Mouse (Mus musculus) MEL (cell line): ENCODE data around the gene Doc2b. TPM values are rescaled to one million over a fixed set of nuclear protein-coding genes. Genes with fewer than 3 reads are reported as not detected.

Source experiments
- DNase-seq: peaks from one replicate; pipeline ENCODE4 v3.0.0; 2011; ENCODE audit warnings: low read depth, low spot score
- H3K27ac ChIP-seq: 2 replicates; pipeline ENCODE4 v1.5.1; 2012; ENCODE audit warnings: low read depth, mild to moderate bottlenecking, control low read depth, low read length, moderate library complexity; ENCODE audit not compliant: control insufficient read depth
- H3K27me3 ChIP-seq, 2 experiments: fragments of 150-350 bp in 1 of 2; sonication (generic) in 1 of 2; 2 replicates each; pipeline ENCODE4 v1.6.1; 2012; ENCODE audit warnings: low read length in 2 of 2, mild to moderate bottlenecking in 2 of 2, improper control_type of control experiment in 1 of 2, moderate library complexity in 1 of 2; ENCODE audit not compliant: insufficient read depth in 2 of 2, control insufficient read depth in 1 of 2
- H3K36me3 ChIP-seq, 2 experiments: 2 replicates each; pipeline ENCODE4 v1.6.1; 2012 to 2014; ENCODE audit warnings: low read length in 2 of 2, improper control_type of control experiment in 1 of 2, inconsistent platforms in 1 of 2, mild to moderate bottlenecking in 1 of 2; ENCODE audit not compliant: insufficient read depth in 2 of 2, control insufficient read depth in 1 of 2
- H3K4me1 ChIP-seq, 2 experiments: fragments of 150-350 bp in 1 of 2; sonication (generic) in 1 of 2; 2 replicates each; pipeline ENCODE4 v1.6.1; 2012; ENCODE audit warnings: low read length in 2 of 2, improper control_type of control experiment in 1 of 2, mild to moderate bottlenecking in 1 of 2; ENCODE audit not compliant: insufficient read depth in 2 of 2, control insufficient read depth in 1 of 2
- H3K4me3 ChIP-seq, 2 experiments: fragments of 150-350 bp in 1 of 2; sonication (generic) in 1 of 2; 2 replicates each; pipeline ENCODE4 v1.5.1; 2012; ENCODE audit warnings: low read depth in 2 of 2, low read length in 2 of 2, mild to moderate bottlenecking in 2 of 2, moderate library complexity in 2 of 2, control low read depth in 1 of 2, improper control_type of control experiment in 1 of 2; ENCODE audit not compliant: control insufficient read depth in 1 of 2, insufficient read depth in 1 of 2
- H3K79me2 ChIP-seq: 2 replicates; pipeline ENCODE4 v1.6.1; 2012; ENCODE audit warnings: mild to moderate bottlenecking, low read length, moderate library complexity; ENCODE audit not compliant: control insufficient read depth, poor library complexity, insufficient read depth
- H3K9ac ChIP-seq: 2 replicates; pipeline ENCODE4 v1.6.1; 2012; ENCODE audit warnings: low read depth, mild to moderate bottlenecking, control low read depth, low read length, moderate library complexity; ENCODE audit not compliant: control insufficient read depth, poor library complexity, severe bottlenecking
- H3K9me3 ChIP-seq: fragments of 150-350 bp; sonication (generic); replicated peaks from 2 replicates; pipeline ENCODE4 v1.6.1; 2012; ENCODE audit warnings: mild to moderate bottlenecking, low read length, improper control_type of control experiment, moderate library complexity; ENCODE audit not compliant: insufficient read depth
- BHLHE40 ChIP-seq: IDR thresholded peaks from 2 replicates; pipeline ENCODE4 v1.6.1; 2012; ENCODE audit warnings: low read depth, mild to moderate bottlenecking, inconsistent platforms, low read length, improper control_type of control experiment, borderline replicate concordance
- CHD1 ChIP-seq: IDR thresholded peaks from 2 replicates; pipeline ENCODE4 v1.6.1; 2012; ENCODE audit warnings: low read depth, mild to moderate bottlenecking, inconsistent platforms, low read length, improper control_type of control experiment
- CHD2 ChIP-seq: IDR thresholded peaks from 2 replicates; pipeline ENCODE4 v1.6.1; 2011; ENCODE audit warnings: low read length, improper control_type of control experiment
- CTCF ChIP-seq, 3 experiments: IDR thresholded peaks in 2 of 3; conservative IDR thresholded peaks in 1 of 3; 2 replicates each; pipeline ENCODE4 v1.5.1; 2011 to 2012; ENCODE audit warnings: low read length in 3 of 3, low read depth in 2 of 3, mild to moderate bottlenecking in 2 of 3, improper control_type of control experiment in 1 of 3, inconsistent platforms in 1 of 3, mixed read lengths in 1 of 3, moderate library complexity in 1 of 3; ENCODE audit not compliant: control insufficient read depth in 1 of 3, insufficient read depth in 1 of 3, poor library complexity in 1 of 3, severe bottlenecking in 1 of 3
- E2F4 ChIP-seq: IDR thresholded peaks from 2 replicates; pipeline ENCODE4 v1.6.1; 2011; ENCODE audit warnings: low read depth, low read length, improper control_type of control experiment, borderline replicate concordance
- ELF1 ChIP-seq: IDR thresholded peaks from 2 replicates; pipeline ENCODE4 v1.6.1; 2014; ENCODE audit warnings: low read depth, mild to moderate bottlenecking, inconsistent platforms, low read length, improper control_type of control experiment, moderate library complexity
- ETS1 ChIP-seq: IDR thresholded peaks from 2 replicates; pipeline ENCODE4 v1.6.1; 2012; ENCODE audit warnings: low read depth, mild to moderate bottlenecking, inconsistent platforms, low read length, improper control_type of control experiment, moderate library complexity
- GABPA ChIP-seq: IDR thresholded peaks from 2 replicates; pipeline ENCODE4 v1.6.1; 2012; ENCODE audit warnings: low read depth, mild to moderate bottlenecking, inconsistent platforms, low read length, improper control_type of control experiment, moderate library complexity
- JUND ChIP-seq: IDR thresholded peaks from 2 replicates; pipeline ENCODE4 v1.6.1; 2011; ENCODE audit warnings: low read depth, mild to moderate bottlenecking, improper control_type of control experiment, low read length
- KAT2A ChIP-seq: conservative IDR thresholded peaks from 2 replicates; pipeline ENCODE4 v1.6.1; 2012; ENCODE audit warnings: low read depth, low read length, improper control_type of control experiment, inconsistent platforms
- MAX ChIP-seq: IDR thresholded peaks from 2 replicates; pipeline ENCODE4 v1.6.1; 2011; ENCODE audit warnings: low read length, improper control_type of control experiment
- MAZ ChIP-seq: IDR thresholded peaks from 2 replicates; pipeline ENCODE4 v1.6.1; 2012; ENCODE audit warnings: low read depth, mild to moderate bottlenecking, inconsistent platforms, low read length, improper control_type of control experiment
- MEF2A ChIP-seq: IDR thresholded peaks from 2 replicates; pipeline ENCODE4 v1.6.1; 2014; ENCODE audit warnings: low read depth, mild to moderate bottlenecking, inconsistent platforms, low read length, improper control_type of control experiment; ENCODE audit not compliant: poor library complexity, insufficient replicate concordance, severe bottlenecking; ENCODE audit errors: extremely low read depth
- MXI1 ChIP-seq: IDR thresholded peaks from 2 replicates; pipeline ENCODE4 v1.6.1; 2011; ENCODE audit warnings: mild to moderate bottlenecking, low read depth, low read length, improper control_type of control experiment
- MYC ChIP-seq: IDR thresholded peaks from 2 replicates; pipeline ENCODE4 v1.6.1; 2011; ENCODE audit warnings: low read depth, mild to moderate bottlenecking, low read length, improper control_type of control experiment, moderate library complexity
- NELFE ChIP-seq: IDR thresholded peaks from 2 replicates; pipeline ENCODE4 v1.6.1; 2011; ENCODE audit warnings: low read depth, low read length, improper control_type of control experiment
- NRF1 ChIP-seq: IDR thresholded peaks from 2 replicates; pipeline ENCODE4 v1.6.1; 2014; ENCODE audit warnings: low read depth, mild to moderate bottlenecking, inconsistent platforms, low read length, improper control_type of control experiment, moderate library complexity; ENCODE audit not compliant: poor library complexity, insufficient read depth, severe bottlenecking
- POLR2A ChIP-seq, 2 experiments: IDR thresholded peaks; 2 replicates each; pipeline ENCODE4 v1.6.1; 2011 to 2012; ENCODE audit warnings: low read length in 2 of 2, mild to moderate bottlenecking in 2 of 2, control low read depth in 1 of 2, improper control_type of control experiment in 1 of 2, low read depth in 1 of 2, moderate library complexity in 1 of 2; ENCODE audit not compliant: control insufficient read depth in 1 of 2, insufficient read depth in 1 of 2, poor library complexity in 1 of 2
- POLR2AphosphoS2 ChIP-seq: IDR thresholded peaks from 2 replicates; pipeline ENCODE4 v1.6.1; 2011; ENCODE audit warnings: low read length, improper control_type of control experiment
- RCOR1 ChIP-seq: IDR thresholded peaks from 2 replicates; pipeline ENCODE4 v1.6.1; 2012; ENCODE audit warnings: low read depth, mild to moderate bottlenecking, inconsistent platforms, low read length, improper control_type of control experiment
- SIN3A ChIP-seq: IDR thresholded peaks from 2 replicates; pipeline ENCODE4 v1.6.1; 2012; ENCODE audit warnings: low read length, improper control_type of control experiment, inconsistent platforms
- TAL1 ChIP-seq: IDR thresholded peaks from 2 replicates; pipeline ENCODE4 v1.6.1; 2012; ENCODE audit warnings: mild to moderate bottlenecking, inconsistent platforms, low read length, moderate library complexity, mixed read lengths
- TBP ChIP-seq: IDR thresholded peaks from 2 replicates; pipeline ENCODE4 v1.8.0; 2011; ENCODE audit warnings: low read depth, low read length, improper control_type of control experiment
- TCF12 ChIP-seq: IDR thresholded peaks from 2 replicates; pipeline ENCODE4 v1.6.1; 2014; ENCODE audit warnings: low read depth, mild to moderate bottlenecking, inconsistent platforms, low read length, improper control_type of control experiment, moderate library complexity
- UBTF ChIP-seq: IDR thresholded peaks from 2 replicates; pipeline ENCODE4 v1.6.1; 2012; ENCODE audit warnings: low read depth, mild to moderate bottlenecking, inconsistent platforms, low read length, improper control_type of control experiment, moderate library complexity, borderline replicate concordance; ENCODE audit not compliant: insufficient read depth
- USF1 ChIP-seq: IDR thresholded peaks from 2 replicates; pipeline ENCODE4 v1.6.1; 2014; ENCODE audit warnings: low read depth, mild to moderate bottlenecking, inconsistent platforms, low read length, improper control_type of control experiment, moderate library complexity
- USF2 ChIP-seq, 2 experiments: IDR thresholded peaks; 2 replicates each; pipeline ENCODE4 v1.6.1; 2011 to 2012; ENCODE audit warnings: improper control_type of control experiment in 2 of 2, low read length in 2 of 2, borderline replicate concordance in 1 of 2, inconsistent platforms in 1 of 2, low read depth in 1 of 2, mild to moderate bottlenecking in 1 of 2; ENCODE audit not compliant: insufficient read depth in 1 of 2
- ZC3H11A ChIP-seq: IDR thresholded peaks from 2 replicates; pipeline ENCODE4 v1.6.1; 2012; ENCODE audit warnings: low read depth, mild to moderate bottlenecking, inconsistent platforms, low read length, improper control_type of control experiment
- ZKSCAN1 ChIP-seq: IDR thresholded peaks from 2 replicates; pipeline ENCODE4 v1.6.1; 2012; ENCODE audit warnings: low read depth, mild to moderate bottlenecking, inconsistent platforms, low read length, improper control_type of control experiment, moderate library complexity
- ZMIZ1 ChIP-seq: IDR thresholded peaks from 2 replicates; pipeline ENCODE4 v1.6.1; 2012; ENCODE audit warnings: low read depth, mild to moderate bottlenecking, inconsistent platforms, low read length, improper control_type of control experiment, moderate library complexity
- ZNF384 ChIP-seq: IDR thresholded peaks from 2 replicates; pipeline ENCODE4 v1.6.1; 2012; ENCODE audit warnings: low read depth, mild to moderate bottlenecking, inconsistent platforms, low read length, improper control_type of control experiment
- polyA plus RNA-seq, 2 experiments: library from polyadenylated mRNA; stranded (reverse) in 1 of 2; unstranded in 1 of 2; fragments of >175 nt in 1 of 2; fragments of >200 nt in 1 of 2; gene quantifications; 2 replicates each; pipeline versions ENCODE4 v1.2.1 to v1.2.4; 2012; ENCODE audit warnings: low replicate concordance in 2 of 2, low read depth in 1 of 2; ENCODE audit not compliant: insufficient read length in 2 of 2, insufficient read depth in 1 of 2, missing spikeins in 1 of 2
- total RNA-seq: library from RNA; depleted of rRNA; stranded (reverse); fragments of 300-350 nt; gene quantifications from 2 replicates; pipeline ENCODE4 v1.2.3, GENCODE M21; 2012

Gene Doc2b
- total and polyA plus RNA-seq, 3 experiments: not detected

DNA sequence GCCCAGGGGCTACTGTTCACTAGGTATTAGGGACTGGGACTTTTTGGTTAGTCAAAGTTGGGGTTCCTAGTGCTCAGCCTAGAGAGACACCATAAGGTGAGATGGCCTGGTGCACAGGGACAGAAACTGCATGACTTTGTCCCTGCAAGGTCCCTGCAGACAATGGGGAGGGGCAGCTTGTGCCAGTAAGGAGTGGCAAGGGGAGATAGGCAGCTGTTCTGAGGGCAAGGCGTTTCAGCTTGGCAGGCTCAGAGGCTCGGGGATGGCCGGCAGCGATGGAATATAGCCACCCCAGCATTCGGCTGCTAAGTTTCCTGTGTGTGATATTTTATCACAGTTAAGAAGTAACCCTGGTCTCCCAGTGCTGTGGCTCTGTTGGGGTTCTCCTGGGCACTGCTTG lies 12.1 kb downstream of the Doc2b start:
- no peak overlapping the region for H3K27ac ChIP-seq
- H3K4me3 ChIP-seq: no peak overlapping the region
- H3K9me3 ChIP-seq: no peaks in the 10 kb centered on the region
- H3K4me1 ChIP-seq: no peaks in the 10 kb centered on the region
- DNase-seq: no peak
- no peaks in the 10 kb centered on the region for H3K27me3 ChIP-seq
- no peaks in the 10 kb centered on the region for H3K79me2 ChIP-seq
- TF ChIP-seq CHD2 (no peak), POLR2AphosphoS2 (no peak), CHD1 (no peak), JUND (no peak), MAX (no peak), TBP (no peak), SIN3A (no peak), MXI1 (no peak), E2F4 (no peak), MEF2A (no peak), UBTF (no peak)
- H3K36me3 ChIP-seq: no peaks in the 10 kb centered on the region
- H3K9ac ChIP-seq: no peak overlapping the region

DNA sequence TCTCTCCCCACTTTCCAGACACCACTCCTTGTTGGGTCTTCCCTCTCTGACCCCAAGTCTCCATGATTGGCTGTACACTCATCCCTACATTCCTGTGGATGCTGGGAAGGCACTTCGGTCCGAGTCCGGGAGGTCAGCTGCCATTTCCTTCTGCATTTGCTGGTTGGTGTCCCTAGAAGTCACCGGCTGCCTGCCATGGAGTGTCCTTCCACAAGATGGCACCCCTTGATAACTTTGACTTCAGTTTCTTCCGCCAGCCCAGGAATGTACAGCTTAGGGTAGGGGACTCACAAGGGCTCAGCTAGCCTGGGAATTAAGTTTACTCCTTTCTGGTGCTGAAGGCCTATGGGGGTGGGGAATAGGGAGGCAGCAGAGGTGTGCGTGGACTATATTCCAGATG lies 13.9 kb downstream of the Doc2b start:
- Histone ChIP-seq H3K4me1 (no peaks in the 10 kb centered on the region), H3K9ac (0 out of 2 replicates have a peak overlapping the region, but pooled peaks have one; percentile 7), H3K36me3 (no peaks in the 10 kb centered on the region), H3K9me3 (no peaks in the 10 kb centered on the region), H3K4me3 (no peak overlapping the region), H3K27me3 (no peaks in the 10 kb centered on the region; a peak in 1 of 4 replicates), H3K79me2 (no peaks in the 10 kb centered on the region), H3K27ac (no peak overlapping the region)
- DNase-seq: peak; percentile 66
- TF ChIP-seq USF1 (no peak), POLR2A (IDR thresholded peaks at IDR 0.05; ENCODE audit: control insufficient read depth in 1 of 2, insufficient read depth in 1 of 2, low read depth in 1 of 2, low read length in 2 of 2, poor library complexity in 1 of 2) (no peak), RCOR1 (no peak), MXI1 (no peak), UBTF (no peak), BHLHE40 (no peak), TAL1 (no peak), NELFE (no peak), CHD1 (no peak), MEF2A (no peak), USF2 (IDR thresholded peaks at IDR 0.05; ENCODE audit: borderline replicate concordance in 1 of 2, insufficient read depth in 1 of 2, low read depth in 1 of 2, low read length in 2 of 2) (no peak), NRF1 (no peak), CHD2 (no peak), ELF1 (no peak), MAX (no peak), ETS1 (no peak), ZC3H11A (peak; percentile 95), POLR2AphosphoS2 (no peak), MYC (no peak), MAZ (no peak), GABPA (no peak), ZKSCAN1 (no peak), ZNF384 (no peak), CTCF (IDR thresholded peaks at IDR 0.05 in 2 of 3, conservative IDR thresholded peaks at IDR 0.05 in 1 of 3; ENCODE audit: control insufficient read depth in 1 of 3, insufficient read depth in 1 of 3, low read depth in 2 of 3, low read length in 3 of 3, poor library complexity in 1 of 3, severe bottlenecking in 1 of 3) (peak; percentile 75 to 96 (median 91)), ZMIZ1 (no peak), TBP (no peak), KAT2A (no peak), TCF12 (0 out of 2 replicates have a peak, but pooled peaks have one; percentile 19)
